Mouse (Mus musculus): ENCODE measurements around the gene Fggy.

GRCm38 (mm10) chr4:95770469-95770868 is 213.2 kb downstream of the Fggy start:
- TF ChIP-seq CTCF (IDR thresholded peaks at IDR 0.05) (no peak), EP300 (IDR thresholded peaks at IDR 0.05; ENCODE audit: insufficient read depth, low read depth, low read length) (no peak), POLR2A (IDR thresholded peaks at IDR 0.05; ENCODE audit: insufficient read depth, low read depth, low read length) (no peak)
